Mouse (Mus musculus): Measurements from ENCODE around the gene Prr5l.

GRCm38 (mm10) chr2:101818986-101819764 lies 63.7 kb downstream of the Prr5l start:
- TF ChIP-seq EP300 (IDR thresholded peaks at IDR 0.05; ENCODE audit: low read depth), result no peak
- TF ChIP-seq CTCF (IDR thresholded peaks at IDR 0.05; ENCODE audit: low read depth), result no peak
